Mouse (Mus musculus): Measurements from ENCODE around the gene Dmd.
"Not testable (repeated sequence)": the region's sequence is repeated elsewhere in the genome, so short reads cannot be mapped to it uniquely, and the experiment has no call there.

Dmd gene

DNA sequence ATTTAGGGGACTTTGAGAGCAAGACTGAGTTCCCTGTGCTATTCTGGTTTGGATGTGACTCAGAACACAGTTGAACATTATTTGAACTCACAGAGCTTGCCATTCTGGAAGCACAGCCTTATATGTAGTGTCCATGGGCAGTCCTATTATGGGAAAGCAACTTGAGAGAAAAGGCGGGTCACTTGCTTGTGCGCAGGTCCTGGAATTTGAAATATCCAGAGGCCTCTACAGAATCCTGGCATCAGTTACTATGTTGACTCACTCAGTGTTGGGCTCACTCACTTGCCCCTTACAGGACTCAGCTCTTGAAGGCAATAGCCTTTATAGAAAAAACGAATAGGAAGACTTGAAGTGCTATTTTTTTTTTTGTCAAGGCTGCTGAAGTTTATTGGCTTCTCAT, at the start of gene Dmd:
Dmd (plus strand) TSS at position 241 of the 400 bp plus-strand sequence.
- DNase-seq = peak in 1 of 2 experiments; percentile 2

DNA sequence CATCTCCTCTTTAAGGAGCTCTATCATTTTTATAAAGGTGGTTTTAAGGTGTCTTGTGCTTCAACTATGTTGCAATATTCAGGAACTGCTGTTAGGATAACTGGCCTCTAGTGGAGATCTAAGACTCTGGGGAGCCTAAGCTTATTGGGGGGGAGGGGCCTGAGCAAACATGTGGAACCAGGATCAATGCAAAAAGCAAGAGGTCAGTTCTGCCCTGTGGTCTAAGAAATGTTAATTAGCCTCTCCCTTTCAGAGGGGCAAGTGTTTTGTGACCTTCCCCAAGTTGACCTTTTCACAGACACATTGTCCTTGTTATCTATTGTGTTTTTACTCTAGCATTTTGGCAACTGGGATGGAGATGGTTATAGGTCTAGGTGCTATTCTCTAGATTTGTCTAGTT, 47.2 kb upstream of the Dmd start:
- no peak for DNase-seq

DNA sequence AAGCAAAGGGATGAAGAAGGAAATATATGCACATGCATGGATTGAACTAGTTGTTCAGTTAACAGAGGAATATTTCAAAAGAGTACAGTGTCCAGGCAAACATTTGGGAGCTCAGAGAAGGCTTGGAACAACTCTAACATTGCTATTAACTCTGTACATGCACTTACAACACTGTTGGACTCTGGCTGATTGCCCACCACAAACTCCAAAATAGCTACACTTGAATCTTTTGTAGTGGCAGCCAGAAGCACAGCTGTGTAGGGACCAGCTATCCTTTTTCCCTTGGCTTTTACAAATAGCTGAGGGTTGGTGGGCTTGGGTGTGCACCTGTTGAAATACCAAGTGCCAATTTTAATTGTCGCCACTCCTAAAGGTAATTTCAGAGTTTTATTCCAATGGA, 39.0 kb downstream of the Dmd start:
- DNase-seq = no peak

DNA sequence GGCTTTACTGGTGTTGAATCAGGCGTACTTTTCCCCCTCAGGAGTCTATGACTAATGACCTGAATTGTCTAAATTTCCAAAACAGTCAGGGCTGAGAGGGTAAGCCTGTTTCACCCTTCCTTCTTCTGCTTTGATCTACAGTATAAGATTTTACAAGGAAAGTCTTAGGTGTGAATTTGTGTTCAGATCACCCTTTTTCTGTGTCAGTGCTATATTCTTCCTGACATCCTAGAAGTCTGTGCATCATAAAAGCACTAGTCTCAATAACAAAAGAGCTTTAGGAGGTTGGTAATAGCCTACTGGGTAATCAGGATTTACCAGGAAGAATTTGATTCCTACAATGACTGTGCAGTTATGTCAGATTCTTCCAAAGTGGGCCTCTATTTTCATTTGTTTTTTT, 101.5 kb downstream of the Dmd start:
- no peak for DNase-seq

DNA sequence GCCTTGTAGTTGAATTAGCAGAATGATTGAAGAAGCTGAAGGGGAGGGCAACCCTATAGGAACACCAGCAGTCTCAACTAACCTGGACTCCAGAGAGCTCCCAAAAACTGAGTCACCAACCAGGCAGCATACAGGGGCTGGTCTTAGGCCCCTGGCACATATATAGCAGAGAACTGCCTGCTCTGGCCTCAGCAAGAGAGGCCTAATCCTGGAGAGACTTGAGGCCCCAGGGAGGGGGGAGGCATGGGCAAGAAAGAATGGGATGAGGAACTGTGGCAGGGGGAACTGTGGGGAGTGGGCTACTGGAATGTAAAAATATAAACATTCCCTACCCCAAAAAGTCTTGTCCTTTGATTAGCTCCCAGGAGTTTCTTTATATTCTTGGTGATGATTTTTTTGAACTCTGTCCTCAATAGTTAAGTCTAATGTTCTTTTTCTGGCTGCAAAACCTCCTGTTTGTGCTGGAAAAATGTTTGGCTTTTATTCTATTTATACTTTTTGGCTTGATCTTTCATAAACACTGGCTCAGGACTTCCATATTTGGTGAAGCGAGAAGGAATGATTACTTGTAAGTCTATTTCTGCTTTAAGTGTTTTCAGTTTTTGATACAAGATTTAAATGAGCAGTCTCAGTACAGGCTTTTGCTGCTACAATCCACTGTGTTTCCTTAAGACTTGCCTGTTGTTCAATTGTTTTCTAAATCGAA, 167.7 kb downstream of the Dmd start:
- no peak for DNase-seq

DNA sequence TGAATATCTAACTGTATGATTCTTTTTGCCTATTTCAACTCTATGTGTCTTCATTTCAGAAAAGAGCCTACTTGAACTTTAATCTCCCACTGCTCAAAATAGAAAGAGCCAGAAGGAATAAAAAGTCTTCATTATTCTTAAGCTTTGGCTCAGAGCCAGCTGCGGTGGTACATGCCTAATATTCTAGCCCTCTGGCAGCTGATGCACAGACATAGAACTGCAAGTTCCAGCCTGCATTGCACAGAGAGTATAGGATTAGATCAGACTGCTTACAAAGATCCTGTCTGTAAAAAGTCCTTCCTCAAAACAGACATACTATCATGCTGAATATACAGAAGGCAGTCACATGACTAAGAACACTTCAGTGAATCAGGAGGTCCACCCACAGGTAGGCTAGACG, 168.5 kb downstream of the Dmd start:
- no peak for DNase-seq

DNA sequence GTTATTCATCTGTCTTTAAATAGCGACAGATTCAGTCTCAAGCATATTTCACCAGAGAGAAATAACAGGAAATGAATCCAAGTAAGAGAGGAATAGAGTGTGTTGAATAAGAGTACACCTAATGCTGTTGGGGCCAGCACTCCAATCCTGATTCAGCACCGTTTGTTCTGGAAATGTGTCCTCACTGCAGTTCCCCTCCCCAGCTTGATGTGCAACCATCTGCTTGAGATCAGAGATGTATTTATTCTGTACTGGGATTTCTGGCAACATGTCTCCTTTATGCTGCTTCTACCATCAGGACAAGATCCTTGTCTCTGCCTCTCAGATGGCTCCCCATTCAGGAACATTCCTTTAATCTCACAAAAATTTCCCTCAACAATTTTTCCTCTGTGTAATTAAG, 271.9 kb downstream of the Dmd start:
- no peak for DNase-seq

DNA sequence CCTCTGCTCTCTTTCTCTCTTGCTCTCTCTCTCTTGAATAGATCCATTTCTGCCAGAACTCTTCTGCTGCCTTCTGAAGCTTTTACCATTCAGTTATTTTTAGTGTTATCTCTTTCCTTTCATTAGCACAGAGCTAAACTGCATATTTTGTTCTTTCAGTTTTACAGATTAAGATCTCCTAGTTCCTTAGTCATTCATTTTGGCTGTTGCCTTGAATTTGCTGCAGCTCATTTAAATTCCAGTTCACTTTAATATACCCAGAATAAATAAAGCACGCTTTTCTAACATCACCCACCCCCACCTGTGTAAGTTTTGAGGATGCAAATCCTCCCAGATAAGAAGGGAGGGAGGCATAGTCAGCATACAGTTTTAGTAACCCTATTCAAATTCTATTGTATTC, 272.4 kb downstream of the Dmd start:
- DNase-seq = no peak

DNA sequence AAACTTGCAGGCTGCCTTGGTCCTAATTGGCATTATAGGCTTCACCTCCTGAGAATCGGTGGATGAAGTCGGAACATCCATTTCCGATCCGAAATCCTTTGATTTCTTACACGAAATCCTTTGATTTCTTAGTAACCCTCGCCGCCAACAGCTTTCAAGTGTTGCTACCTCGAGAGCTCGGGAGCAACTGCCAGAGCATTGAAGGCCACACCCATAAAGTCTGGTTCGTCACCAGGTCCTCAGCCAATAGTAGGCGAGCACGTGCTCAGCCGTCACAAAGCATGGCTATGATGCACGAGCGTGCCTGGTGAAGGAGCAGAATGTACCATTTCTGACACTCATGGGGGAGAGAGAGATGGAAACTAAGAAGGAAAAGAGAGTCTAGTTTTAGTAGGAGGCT, 538.9 kb downstream of the Dmd start, which contains the start of gene Tsga8:
Tsga8 (minus strand) TSS at position 327 of the 400 bp plus-strand sequence.
- DNase-seq = no peak

DNA sequence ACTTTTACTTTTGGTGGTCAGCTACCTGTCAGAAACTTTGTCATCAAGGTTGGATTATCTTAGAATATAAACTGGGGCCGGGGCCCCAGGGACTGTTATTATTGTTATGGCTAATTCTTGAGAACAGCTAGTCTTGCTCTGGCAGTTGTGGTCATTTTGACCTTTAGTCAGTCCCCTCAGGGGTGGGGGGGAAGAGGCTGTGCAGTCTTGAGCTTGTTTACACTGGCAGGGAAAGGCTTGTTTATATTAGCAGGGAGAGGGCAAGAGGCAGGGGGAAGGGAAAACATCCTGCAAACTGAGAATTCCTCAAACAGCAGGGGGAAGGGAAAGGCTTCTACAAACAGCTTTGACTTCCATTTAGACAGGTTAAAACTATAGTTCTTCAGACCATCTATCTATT, 726.3 kb downstream of the Dmd start:
- peak; percentile 17 to 56 for DNase-seq

DNA sequence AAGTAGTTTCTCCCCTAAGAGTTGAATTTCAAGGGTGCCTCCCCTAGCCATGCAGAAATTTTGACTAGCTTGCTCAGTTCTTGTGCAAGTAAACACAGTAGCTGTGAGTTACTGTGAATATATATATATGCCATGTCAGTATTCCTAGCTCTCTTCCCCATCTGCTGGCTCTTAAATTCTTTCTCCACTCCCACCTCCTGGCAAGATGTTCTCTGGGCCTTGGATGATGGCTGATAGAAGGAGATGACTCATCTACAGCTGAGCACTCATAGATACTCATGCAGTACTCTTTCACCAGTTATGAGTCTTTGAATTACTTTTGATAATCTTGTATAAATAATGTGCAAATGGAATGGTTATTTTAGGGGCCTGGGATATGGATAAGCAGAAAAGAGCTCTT, 737.9 kb downstream of the Dmd start:
- no peak for DNase-seq

DNA sequence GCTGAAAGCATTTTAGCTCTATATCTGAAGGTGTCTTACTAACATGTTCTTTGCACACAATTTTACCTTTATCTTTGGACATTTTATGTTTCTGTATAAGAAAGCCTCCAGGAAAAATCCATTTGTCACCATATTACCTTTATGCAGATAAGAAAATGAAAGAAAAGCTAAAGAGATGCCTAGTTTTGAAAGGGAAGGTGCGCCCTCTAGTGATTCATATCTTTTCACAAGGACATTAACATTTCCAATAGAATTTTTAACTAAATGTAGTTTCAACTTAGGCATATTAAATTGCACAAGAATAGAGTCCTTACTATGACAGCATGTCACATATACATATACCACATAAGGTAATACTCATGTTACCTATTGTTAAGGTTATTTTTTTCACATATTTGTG, 791.9 kb downstream of the Dmd start:
- no peak for DNase-seq

DNA sequence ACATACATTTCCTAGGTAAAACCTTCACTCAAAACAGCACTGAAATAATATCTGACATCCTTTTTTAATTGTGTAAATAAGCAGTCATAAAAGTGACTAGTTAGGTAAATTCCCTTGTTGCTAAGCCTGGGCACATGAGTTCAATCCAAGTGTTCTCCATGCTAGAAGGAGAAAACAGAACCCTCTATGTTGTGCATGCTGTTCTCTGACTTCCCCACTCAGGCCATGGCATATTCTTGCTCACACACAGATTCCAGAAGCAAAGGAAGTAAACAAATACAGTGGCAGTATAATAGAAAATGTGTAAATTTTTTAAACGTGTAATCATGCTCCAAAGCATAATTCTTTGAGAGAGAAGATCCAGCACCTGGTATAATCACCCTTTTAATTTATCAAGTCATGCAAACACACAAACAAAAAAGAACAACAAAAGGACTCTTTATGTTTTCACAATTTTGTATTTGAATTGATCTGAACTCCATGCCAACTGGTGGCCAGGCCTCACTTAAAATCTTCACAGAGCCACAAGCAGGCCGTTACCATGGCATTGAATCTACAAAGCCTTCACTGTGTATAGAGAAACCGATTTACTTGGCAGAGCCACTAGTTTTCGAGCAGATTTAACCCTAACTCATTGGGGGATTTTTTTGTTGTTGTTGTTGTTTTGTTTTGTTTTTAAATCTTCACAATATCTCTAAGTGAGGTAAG, 797.8 kb downstream of the Dmd start:
- DNase-seq = no peak

DNA sequence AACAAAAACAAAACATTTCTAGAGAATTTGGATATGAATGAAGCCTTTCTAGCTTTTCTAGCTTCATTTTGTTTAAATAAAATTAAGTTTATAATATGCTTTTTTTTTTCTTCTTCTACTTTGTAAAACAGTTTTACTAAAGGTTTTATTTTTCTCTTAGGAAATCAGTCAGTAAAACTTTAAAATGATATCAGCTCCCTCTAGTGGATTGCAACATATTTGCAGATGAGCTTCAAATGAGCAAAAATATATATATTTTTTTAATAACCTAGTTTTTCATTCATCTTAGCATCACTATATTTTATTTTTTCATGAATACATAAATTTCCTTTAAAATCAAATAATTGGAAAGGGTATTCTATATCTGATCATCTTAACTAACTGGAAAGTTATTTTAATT, 838.7 kb downstream of the Dmd start:
- no peak for DNase-seq

DNA sequence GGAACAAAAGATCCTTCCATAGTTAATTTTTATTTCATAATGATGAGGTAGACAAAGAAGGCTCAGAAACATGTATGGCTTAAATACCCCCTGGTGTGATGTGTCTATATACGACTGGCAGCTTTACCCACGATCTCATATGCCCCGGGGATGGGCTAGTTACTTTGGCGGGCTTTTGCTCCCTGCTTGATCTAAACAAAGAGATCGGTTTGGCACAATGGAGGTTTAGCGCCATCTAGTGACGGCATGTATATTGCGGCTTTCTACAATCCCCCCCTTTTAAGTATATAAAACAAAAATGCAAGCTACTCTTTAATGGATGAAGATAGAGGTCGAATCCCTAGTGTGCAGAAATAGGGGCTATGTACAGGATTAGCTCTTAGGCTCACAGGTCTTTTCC, 918.8 kb downstream of the Dmd start:
- not testable (repeated sequence) for DNase-seq

DNA sequence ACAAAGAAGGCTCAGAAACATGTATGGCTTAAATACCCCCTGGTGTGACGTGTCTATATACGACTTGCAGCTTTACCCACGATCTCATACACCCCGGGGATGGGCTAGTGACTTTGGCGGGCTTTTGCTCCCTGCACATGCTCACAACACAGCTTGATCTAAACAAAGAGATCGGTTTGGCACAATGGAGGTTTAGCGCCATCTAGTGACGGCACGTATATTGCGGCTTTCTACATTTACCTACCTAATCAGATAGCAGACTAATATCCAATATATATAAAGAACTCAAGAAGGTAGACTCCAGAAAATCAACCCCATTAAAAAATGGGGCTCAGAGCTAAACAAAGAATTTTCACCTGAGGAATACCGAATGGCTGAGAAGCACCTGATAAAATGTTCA, 926.7 kb downstream of the Dmd start:
- not testable (repeated sequence) for DNase-seq

DNA sequence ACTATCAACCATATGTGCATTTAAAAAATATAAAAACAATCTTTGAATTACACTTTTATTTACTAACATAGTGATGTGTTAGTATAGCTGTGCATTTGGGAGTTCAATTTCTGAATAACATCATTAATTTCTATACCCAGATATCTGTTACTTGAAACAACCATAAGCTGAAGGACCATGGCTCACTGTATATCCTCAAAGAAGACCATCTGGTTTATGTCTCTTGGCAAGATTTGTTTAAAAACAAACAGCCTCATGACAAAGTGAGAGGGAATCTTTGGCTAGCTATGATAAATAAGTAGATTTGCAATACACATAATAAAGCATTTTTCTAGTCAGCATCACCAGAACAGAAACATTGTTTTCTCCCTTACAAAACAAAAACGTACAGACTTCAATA, 1027.2 kb downstream of the Dmd start:
- DNase-seq = no peak

DNA sequence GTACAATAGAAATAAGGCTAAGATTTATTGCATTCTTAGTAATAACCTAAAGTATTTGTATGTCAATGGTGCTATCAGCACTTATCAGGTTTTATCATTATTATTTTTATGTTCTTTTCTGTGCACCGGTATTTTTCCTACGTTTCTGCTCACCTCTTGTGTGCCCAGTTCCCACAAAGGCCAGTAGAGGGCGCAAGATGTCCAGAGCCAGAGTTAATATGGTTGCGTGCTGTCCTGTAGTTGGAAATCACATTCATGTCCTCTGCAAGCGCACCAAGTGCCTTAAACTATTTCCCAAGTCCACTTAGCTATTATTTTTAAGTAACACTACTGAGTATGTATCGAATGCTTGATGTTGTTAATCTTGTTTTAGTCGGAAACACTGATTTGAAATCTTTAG, 1052.6 kb downstream of the Dmd start:
- no peak for DNase-seq

DNA sequence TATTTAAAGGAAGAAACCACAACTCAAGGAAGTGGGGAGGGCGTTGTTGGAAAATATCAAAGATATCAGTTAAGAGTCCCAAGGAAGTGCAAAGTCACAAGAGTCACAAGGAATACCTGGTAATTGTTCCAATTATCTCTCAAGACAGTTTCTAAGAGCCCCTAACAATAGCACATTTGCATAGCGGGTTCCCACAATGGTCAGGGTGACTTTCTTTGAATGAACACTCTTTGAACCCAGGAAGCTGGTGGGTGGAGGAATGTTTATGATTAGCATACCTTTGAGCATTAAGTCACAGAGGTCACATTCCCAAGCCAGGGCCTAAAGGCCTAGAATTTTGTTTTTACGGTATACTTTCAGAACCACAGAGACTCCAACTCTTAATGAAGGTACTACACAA, 1113.8 kb downstream of the Dmd start:
- not testable (repeated sequence) for DNase-seq

DNA sequence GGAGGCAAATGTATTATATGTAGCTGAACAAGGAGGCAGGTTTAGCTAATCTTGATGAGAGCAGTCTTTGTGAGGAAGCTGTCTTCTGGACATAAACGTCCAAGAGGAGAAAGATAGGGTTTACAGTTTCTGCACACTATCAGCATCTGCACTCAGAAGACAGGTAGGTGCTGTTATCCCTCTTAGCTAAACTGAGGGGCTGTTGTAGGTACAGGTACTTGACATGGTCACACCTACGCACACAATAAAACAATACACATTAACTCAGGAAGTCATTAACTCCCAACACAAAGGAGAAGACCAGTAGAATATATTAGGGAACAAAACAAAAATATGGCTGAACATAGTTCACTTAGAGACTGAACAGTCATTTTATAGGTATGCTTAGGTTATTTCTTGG, 1217.2 kb downstream of the Dmd start:
- no peak for DNase-seq

DNA sequence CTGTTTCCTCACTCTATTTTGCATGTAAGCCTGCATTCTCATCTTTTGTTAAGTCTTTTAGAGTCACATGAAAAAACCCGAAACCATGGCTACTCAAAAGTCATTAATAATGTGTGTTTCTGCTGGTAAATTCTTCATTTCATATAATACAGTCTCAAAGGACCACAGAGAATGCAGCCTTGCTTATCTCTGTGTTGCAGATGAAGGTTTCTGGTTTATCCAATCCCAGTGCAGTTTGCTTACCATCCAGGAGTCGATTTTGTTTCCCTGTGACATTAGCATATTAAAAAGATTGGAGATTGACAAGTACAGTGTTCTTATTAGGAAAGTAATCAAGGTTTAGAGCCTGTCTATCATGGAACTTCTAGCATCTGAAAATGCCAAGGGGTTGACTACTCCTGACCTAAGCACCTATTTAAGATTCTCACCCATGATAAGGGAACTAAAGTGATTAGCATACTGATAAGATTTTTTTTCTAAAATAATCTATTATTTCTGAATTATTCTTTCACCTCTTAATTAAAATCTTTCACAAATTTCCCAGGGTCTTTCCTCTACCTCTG, 1292.7 kb downstream of the Dmd start:
- DNase-seq = no peak

DNA sequence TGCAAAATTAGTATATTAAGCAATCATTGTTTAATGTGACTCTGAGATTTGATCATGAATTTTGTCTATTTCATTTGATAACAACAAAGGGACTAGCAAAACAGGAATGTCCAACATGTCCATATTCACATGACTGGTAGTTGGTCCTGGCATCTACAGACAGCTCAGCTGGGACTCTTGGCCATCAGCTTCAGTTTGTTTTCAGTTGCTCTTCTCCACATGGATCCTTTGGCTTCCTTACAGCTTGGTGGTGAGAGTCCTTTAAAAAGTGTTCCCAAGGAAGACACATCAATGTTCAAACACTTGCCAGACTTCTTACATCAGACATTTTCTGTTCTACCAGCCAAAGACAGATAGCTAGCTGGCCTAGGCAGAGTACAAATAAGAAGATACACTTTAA, 1381.9 kb downstream of the Dmd start:
- DNase-seq = no peak

DNA sequence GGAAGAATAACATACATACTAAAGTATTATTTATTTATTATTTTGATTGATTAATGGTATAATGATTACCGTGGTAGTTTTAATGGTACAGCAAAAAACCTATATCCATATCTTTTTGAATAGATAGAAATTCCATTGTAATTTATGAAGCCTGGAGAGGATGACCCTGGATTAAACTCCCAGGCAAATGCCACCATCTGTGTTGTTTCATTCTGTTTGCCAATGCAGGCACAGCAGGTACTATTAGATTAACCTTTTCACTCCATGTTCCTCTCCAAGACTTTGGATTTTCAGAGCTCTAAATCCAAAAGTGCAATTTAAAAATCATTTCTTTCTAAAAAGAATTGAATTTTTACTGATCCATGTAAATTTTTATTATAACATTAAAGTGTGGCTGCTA, 1383.5 kb downstream of the Dmd start:
- no peak for DNase-seq

DNA sequence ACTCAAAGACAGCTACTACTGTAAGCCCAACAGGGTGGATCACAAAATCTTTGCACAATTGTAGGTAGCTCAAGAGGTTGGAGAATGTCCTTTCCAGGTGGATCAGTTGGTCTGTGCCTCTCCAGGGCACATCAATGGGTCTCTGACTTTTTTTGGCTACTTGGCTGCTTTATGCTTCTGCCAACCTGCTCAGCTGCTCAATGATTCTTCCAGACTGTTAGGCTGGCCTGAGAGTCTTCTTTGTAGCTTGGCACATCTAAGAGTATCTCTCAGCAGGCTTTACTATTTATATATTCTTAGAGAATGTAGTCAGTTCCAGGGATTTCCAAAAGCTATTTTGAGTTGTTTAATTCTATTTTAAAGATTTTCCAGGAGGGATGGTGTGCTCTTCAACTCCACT, 1416.3 kb downstream of the Dmd start:
- no peak for DNase-seq

Data from lung, adult 18-20 months (tissue).